Mouse (Mus musculus): ENCODE data around the gene Gm2012. TPM values are rescaled to one million over a fixed set of nuclear protein-coding genes. Genes with fewer than 3 reads are reported as not detected.
"Not testable (repeated sequence)": the region's sequence is repeated elsewhere in the genome, so short reads cannot be mapped to it uniquely, and the experiment has no call there.

Gene Gm2012
- not detected in 2 replicates for polyA plus RNA-seq (2015; fragmentation: Nextera tagmentation; extraction: Ambion mirVana)

DNA sequence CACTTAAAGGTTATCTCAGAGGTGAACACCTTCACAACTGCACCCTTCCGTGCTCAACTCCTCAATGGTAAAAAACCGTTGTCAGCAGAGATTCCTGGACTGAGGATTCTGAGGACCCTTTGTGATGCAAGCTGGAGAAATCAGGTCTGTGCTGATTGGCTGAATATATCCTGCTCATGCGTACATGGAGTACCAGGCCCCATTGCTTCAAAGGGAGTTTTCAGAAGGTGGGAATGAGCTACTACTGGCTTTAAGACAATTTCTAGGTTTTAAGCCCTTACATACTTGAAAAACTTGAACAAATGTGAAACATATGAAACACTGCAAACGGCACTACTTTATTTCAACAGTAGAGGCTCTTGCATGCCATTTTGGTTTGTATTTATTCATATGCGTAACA lies at the start of gene Gm2012:
TSS of gene Gm2012 (minus strand) at position 101 of the 400 bp plus-strand sequence.
- H3K4me1 ChIP-seq; H3K9ac ChIP-seq; ATAC-seq (ENCODE audit: insufficient number of reproducible peaks, low FRiP score, low TSS enrichment, low read depth); H3K4me3 ChIP-seq (replicated peaks); H3K27ac ChIP-seq (replicated peaks); H3K9me3 ChIP-seq (replicated peaks); H3K4me2 ChIP-seq (replicated peaks); H3K27me3 ChIP-seq; H3K36me3 ChIP-seq: not testable (repeated sequence)
- 82% methylated on average over 1 of the region's 5 CpGs for WGBS

GRCm38 (mm10) chrX:26159146-26159545 lies 72.0 kb downstream of the Gm2012 start:
- not testable (repeated sequence) for H3K9me3 ChIP-seq (replicated peaks); H3K9ac ChIP-seq; H3K27me3 ChIP-seq; H3K36me3 ChIP-seq; H3K4me1 ChIP-seq; H3K4me2 ChIP-seq (replicated peaks); H3K27ac ChIP-seq (replicated peaks); H3K4me3 ChIP-seq (replicated peaks); ATAC-seq (ENCODE audit: insufficient number of reproducible peaks, low FRiP score, low TSS enrichment, low read depth)
- 76% methylated on average over 12 of the region's 12 CpGs for WGBS

Small RNA genes lying within 50 kb of the gene (microRNA-seq; reads per million reads assigned to microRNA genes)
- not detected for gene Gm26302 (ENCODE audit: borderline number of aligned reads)

Other genes with a start within 250 kb of the Gm2012 start
- gene Gm5168, start 180.3 kb downstream of the Gm2012 start, polyA plus RNA-seq (2015; fragmentation: Nextera tagmentation; extraction: Ambion mirVana), result not detected in 2 replicates
- gene Gm2030, start 78.7 kb upstream of the Gm2012 start, polyA plus RNA-seq (2015; fragmentation: Nextera tagmentation; extraction: Ambion mirVana), result not detected in 2 replicates